In the genomic region with DNA sequence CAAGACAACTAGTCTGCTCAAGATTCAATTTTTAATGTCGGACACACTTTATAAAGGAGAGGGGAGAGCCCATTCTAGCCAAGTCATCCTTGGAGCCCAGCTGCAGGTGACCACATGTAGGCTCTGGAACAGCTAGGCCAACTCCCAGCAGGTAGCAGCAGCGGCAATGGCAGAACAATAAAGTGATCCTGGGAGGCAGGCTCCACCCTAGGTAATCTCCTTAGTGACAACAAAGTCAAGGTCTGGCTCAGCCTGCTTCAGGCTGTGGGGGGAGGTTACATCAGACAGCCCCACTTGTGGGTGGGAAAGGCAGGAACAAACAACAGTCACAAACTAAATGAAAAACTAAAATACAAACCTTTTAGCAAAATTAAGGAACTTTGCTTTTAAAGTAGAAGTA, we compare ENCODE assay signal across 5 mouse cellular contexts.
A peak's percentile ranks its signal among the peaks of the same experiment; 100 is the strongest.
DNase-seq lines count a peak whose midpoint lies in the region; TF ChIP-seq lines count a peak whose summit lies in the region.
"Not testable (repeated sequence)": the region's sequence is repeated elsewhere in the genome, so short reads cannot be mapped to it uniquely, and the experiment has no call there.

No protein-coding gene starts in this region.

- not testable (repeated sequence) for H3K27me3 ChIP-seq in ES-Bruce4 (ENCODE audit: control insufficient read depth, insufficient read depth, low read length, poor library complexity, severe bottlenecking)

- not testable (repeated sequence) for H3K4me3 ChIP-seq in ES-Bruce4 (ENCODE audit: low read depth, low read length); ES-E14 (ENCODE audit: insufficient read depth in 1 of 2, low read depth in 1 of 2, low read length in 2 of 2, poor library complexity in 1 of 2, severe bottlenecking in 1 of 2)

- H3K36me3 ChIP-seq in ES-Bruce4 (ENCODE audit: control insufficient read depth, insufficient read depth, low read length, poor library complexity, severe bottlenecking); ES-E14 (ENCODE audit: control insufficient read depth, insufficient read depth, low read length, poor library complexity, severe bottlenecking): not testable (repeated sequence)

- H3K27ac ChIP-seq in ES-Bruce4 (ENCODE audit: insufficient read depth, low read length) (peak overlapping the region; percentile 31), ES-E14 (ENCODE audit: insufficient read depth, low read depth, low read length, poor library complexity, severe bottlenecking) (peak overlapping the region; percentile 75; the same call in 1 of the 2 replicates)

- not testable (repeated sequence) for TF ChIP-seq CTCF in ES-Bruce4 (IDR thresholded peaks at IDR 0.05; ENCODE audit: low read depth, low read length)

- not testable (repeated sequence) for TF ChIP-seq POLR2A in ES-Bruce4 (IDR thresholded peaks at IDR 0.05; ENCODE audit: insufficient read depth, low read length)

- H3K4me1 ChIP-seq in ES-Bruce4 (ENCODE audit: control insufficient read depth, insufficient read depth, low read length); ES-E14 (ENCODE audit: control insufficient read depth in 2 of 2, insufficient read depth in 2 of 2, low read length in 2 of 2, poor library complexity in 1 of 2): not testable (repeated sequence)

- DNase-seq in ES-CJ7 (ENCODE audit: low read depth, low spot score) (peak; percentile 82), ES-E14 (ENCODE audit: low read depth, low spot score) (peak; percentile 17), R1 (ENCODE audit: low read depth, low spot score) (peak; percentile 82), ZHBTc4 (ENCODE audit: low read depth, low spot score) (peak; percentile 59)

- TF ChIP-seq EP300 in ES-Bruce4 (IDR thresholded peaks at IDR 0.05; ENCODE audit: insufficient read depth, low read depth, low read length): peak; percentile 94

- H3K9ac ChIP-seq in ES-Bruce4 (ENCODE audit: low read depth, poor library complexity, severe bottlenecking); ES-E14 (ENCODE audit: insufficient read depth, low read depth, low read length, poor library complexity, severe bottlenecking): not testable (repeated sequence)

- not testable (repeated sequence) for H3K9me3 ChIP-seq in ES-Bruce4 (replicated peaks; ENCODE audit: control insufficient read depth, insufficient read depth, low read length, poor library complexity, severe bottlenecking); ES-E14 (ENCODE audit: control insufficient read depth, insufficient read depth, low read depth, low read length)

- in situ Hi-C loops in ES-E14 (cut with MboI; ENCODE audit: low sequenced_read_pairs in 2 of 2, unreplicated experiment in 2 of 2): not testable (repeated sequence)

TF ChIP-seq in ES-E14, 5 proteins besides CTCF, POLR2A, EP300 and RAD21:
- TF ChIP-seq MAFK (IDR thresholded peaks at IDR 0.05; ENCODE audit: insufficient read depth, low read depth, low read length): peak; percentile 60; the same call in 1 of the 2 replicates

Comparison
In these comparisons a context has a peak if more than half of its experiments do, and no peak if none do; other contexts are left out.
1. DNase-seq: peak in every context shown above with its lines; median percentile 82 in ES-CJ7; 82 in R1; 59 in ZHBTc4; 17 in ES-E14.